Mouse (Mus musculus): Measurements from ENCODE around the gene Hectd1. TPM values are rescaled to one million over a fixed set of nuclear protein-coding genes. Genes with fewer than 3 reads are reported as not detected.

Hectd1 gene
- polyA plus RNA-seq, 1 experiment from 2014 or later = 28.1 TPM

DNA sequence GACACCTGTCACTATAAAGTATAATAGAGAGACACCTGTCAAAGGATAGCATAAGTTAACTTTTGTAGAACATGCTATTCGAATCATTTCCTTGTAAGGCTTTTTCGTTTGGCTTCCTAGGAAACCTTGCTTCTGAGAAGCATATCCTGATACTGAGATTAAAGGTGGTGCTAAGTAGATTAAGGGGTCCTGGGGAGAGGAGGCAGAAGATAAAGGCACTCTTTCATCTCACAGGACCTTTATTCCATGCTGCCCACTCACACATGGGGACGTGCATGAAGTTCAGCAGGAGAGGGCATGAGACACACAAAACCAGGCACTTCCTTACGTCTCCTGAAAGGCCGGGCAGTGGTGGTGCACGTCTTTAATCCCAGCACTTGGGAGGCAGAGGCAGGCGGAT is 26.1 kb upstream of the Hectd1 start:
- H3K27ac ChIP-seq = no peak overlapping the region
- 80% methylated on average over 7 of the region's 7 CpGs for WGBS
- DNase-seq (ENCODE audit: low spot score) = no peak
- H3K9me3 ChIP-seq = no peaks in the 10 kb centered on the region
- H3K4me3 ChIP-seq = no peak overlapping the region
- H3K4me1 ChIP-seq (replicated peaks) = no peaks in the 10 kb centered on the region
- H3K36me3 ChIP-seq = no peaks in the 10 kb centered on the region
- H3K27me3 ChIP-seq (ENCODE audit: insufficient read depth, poor library complexity, severe bottlenecking) = no peaks in the 10 kb centered on the region

GRCm38 (mm10) chr12:51851617-51852016 is 22.3 kb upstream of the Hectd1 start:
- WGBS = 92% methylated on average over 4 of the region's 4 CpGs
- no peak for DNase-seq (ENCODE audit: low spot score)

GRCm38 (mm10) chr12:51851155-51851554 is 21.8 kb upstream of the Hectd1 start:
- Histone ChIP-seq H3K27ac (no peak overlapping the region), H3K27me3 (ENCODE audit: insufficient read depth, poor library complexity, severe bottlenecking) (no peaks in the 10 kb centered on the region), H3K36me3 (no peaks in the 10 kb centered on the region), H3K4me1 (replicated peaks) (no peaks in the 10 kb centered on the region), H3K9me3 (no peaks in the 10 kb centered on the region), H3K4me3 (no peak overlapping the region)
- 87% methylated on average over 3 of the region's 3 CpGs for WGBS
- DNase-seq (ENCODE audit: low spot score) = no peak

More at GRCm38 (mm10) chr12:51851617-51852016, 22.3 kb upstream of the Hectd1 start:
- Histone ChIP-seq H3K36me3 (no peaks in the 10 kb centered on the region), H3K9me3 (no peaks in the 10 kb centered on the region), H3K4me1 (replicated peaks) (no peaks in the 10 kb centered on the region), H3K27me3 (ENCODE audit: insufficient read depth, poor library complexity, severe bottlenecking) (no peaks in the 10 kb centered on the region), H3K27ac (no peak overlapping the region), H3K4me3 (no peak overlapping the region)

GRCm38 (mm10) chr12:51850339-51850738 is 21.0 kb upstream of the Hectd1 start:
- Histone ChIP-seq H3K27ac (no peak overlapping the region), H3K4me1 (replicated peaks) (no peaks in the 10 kb centered on the region; the same call in 1 of the 2 replicates), H3K27me3 (ENCODE audit: insufficient read depth, poor library complexity, severe bottlenecking) (no peaks in the 10 kb centered on the region), H3K36me3 (no peaks in the 10 kb centered on the region), H3K9me3 (no peaks in the 10 kb centered on the region), H3K4me3 (no peak overlapping the region)
- no peak for DNase-seq (ENCODE audit: low spot score)
- WGBS = 87% methylated on average over 4 of the region's 4 CpGs

DNA sequence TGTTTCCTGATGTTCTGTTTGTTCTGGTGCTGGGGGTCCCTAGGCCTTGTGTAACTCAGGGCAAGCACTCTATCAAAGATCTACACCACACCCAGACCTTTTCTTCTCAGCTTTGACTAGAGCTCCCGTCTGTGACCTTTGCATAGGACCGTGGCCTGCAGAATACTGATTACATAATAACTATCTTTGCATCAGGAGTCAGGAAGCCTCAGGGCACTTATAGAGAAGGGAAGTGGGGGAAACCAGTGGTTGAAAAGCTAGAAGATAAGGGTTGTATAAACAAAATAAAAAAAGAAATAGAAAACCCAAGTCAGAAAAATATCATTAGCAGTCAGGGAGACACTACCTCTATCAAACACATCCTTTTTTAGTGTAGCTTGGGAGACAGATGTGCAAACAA is 20.6 kb upstream of the Hectd1 start:
- DNase-seq (ENCODE audit: low spot score) = no peak
- no peaks in the 10 kb centered on the region for H3K27me3 ChIP-seq (ENCODE audit: insufficient read depth, poor library complexity, severe bottlenecking)
- H3K36me3 ChIP-seq = no peaks in the 10 kb centered on the region
- no peaks in the 10 kb centered on the region; the same call in 1 of the 2 replicates for H3K4me1 ChIP-seq (replicated peaks)
- H3K9me3 ChIP-seq = no peaks in the 10 kb centered on the region
- H3K4me3 ChIP-seq = no peak overlapping the region
- H3K27ac ChIP-seq = no peak overlapping the region
- 94% methylated on average over 2 of the region's 2 CpGs for WGBS

- Histone ChIP-seq H3K27me3 (ENCODE audit: insufficient read depth, poor library complexity, severe bottlenecking) (0 out of 2 replicates have a peak, but pooled peaks cover 7% of the 10 kb centered on the region), H3K27ac (no peak overlapping the region), H3K4me3 (no peak overlapping the region), H3K4me1 (replicated peaks) (peaks cover 16% of the 10 kb centered on the region), H3K36me3 (no peaks in the 10 kb centered on the region), H3K9me3 (no peaks in the 10 kb centered on the region)
- no peak for DNase-seq (ENCODE audit: low spot score)
- 88% methylated on average over 9 of the region's 9 CpGs for WGBS
These were observed 18.8 kb upstream of the Hectd1 start for GRCm38 (mm10) chr12:51847953-51848680.

DNA sequence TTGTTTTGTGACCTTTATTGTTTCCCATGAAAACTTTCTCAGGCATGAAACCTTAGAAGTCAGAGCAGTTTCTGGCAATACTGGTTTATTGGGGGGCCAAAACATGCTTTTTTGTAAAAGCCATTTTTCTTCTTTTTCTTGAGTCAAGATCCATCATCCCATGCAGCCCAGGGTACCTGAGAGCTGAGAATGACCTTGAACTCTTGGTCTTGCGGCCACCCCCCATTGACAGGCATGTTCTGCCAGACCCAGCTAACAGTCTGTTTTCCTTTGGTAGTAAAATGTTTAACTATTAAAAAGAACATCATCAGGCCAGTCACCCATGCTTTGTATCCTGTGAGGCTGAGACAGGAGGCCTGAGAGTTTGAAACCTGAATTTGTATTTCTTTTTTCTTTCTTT is 15.9 kb upstream of the Hectd1 start:
- WGBS = 20% methylated on average over 1 of the region's 1 CpGs
- H3K27me3 ChIP-seq (ENCODE audit: insufficient read depth, poor library complexity, severe bottlenecking) = 0 out of 2 replicates have a peak, but pooled peaks cover 8% of the 10 kb centered on the region
- H3K36me3 ChIP-seq = no peaks in the 10 kb centered on the region
- H3K9me3 ChIP-seq = no peaks in the 10 kb centered on the region
- peak overlapping the region; percentile 67 for H3K4me3 ChIP-seq
- no peak for DNase-seq (ENCODE audit: low spot score)
- H3K27ac ChIP-seq = peak overlapping the region; percentile 87; the same call in 1 of the 2 replicates
- H3K4me1 ChIP-seq (replicated peaks) = peaks cover 16% of the 10 kb centered on the region

GRCm38 (mm10) chr12:51844771-51845256 is 15.5 kb upstream of the Hectd1 start:
- peak; percentile 86 for DNase-seq (ENCODE audit: low spot score)
- under 1% methylated on average over 17 of the region's 17 CpGs for WGBS
- 0 out of 2 replicates have a peak, but pooled peaks cover 8% of the 10 kb centered on the region for H3K27me3 ChIP-seq (ENCODE audit: insufficient read depth, poor library complexity, severe bottlenecking)
- no peaks in the 10 kb centered on the region for H3K36me3 ChIP-seq
- H3K9me3 ChIP-seq = no peaks in the 10 kb centered on the region
- H3K27ac ChIP-seq = peak overlapping the region; percentile 87
- H3K4me1 ChIP-seq (replicated peaks) = peaks cover 16% of the 10 kb centered on the region
- peak overlapping the region; percentile 67 for H3K4me3 ChIP-seq

GRCm38 (mm10) chr12:51843576-51844520 is 14.5 kb upstream of the Hectd1 start:
- DNase-seq (ENCODE audit: low spot score) = no peak
- peak overlapping the region; percentile 87 for H3K27ac ChIP-seq
- WGBS = 43% methylated on average over 15 of the region's 15 CpGs

GRCm38 (mm10) chr12:51842081-51842864 is 12.9 kb upstream of the Hectd1 start:
- DNase-seq (ENCODE audit: low spot score) = no peak
- no peaks in the 10 kb centered on the region for H3K9me3 ChIP-seq
- H3K4me1 ChIP-seq (replicated peaks) = peaks cover 16% of the 10 kb centered on the region
- 68% methylated on average over 6 of the region's 6 CpGs for WGBS
- 0 out of 2 replicates have a peak, but pooled peaks cover 8% of the 10 kb centered on the region for H3K27me3 ChIP-seq (ENCODE audit: insufficient read depth, poor library complexity, severe bottlenecking)
- no peak overlapping the region for H3K4me3 ChIP-seq
- no peak overlapping the region for H3K27ac ChIP-seq
- no peaks in the 10 kb centered on the region for H3K36me3 ChIP-seq

More at GRCm38 (mm10) chr12:51843576-51844520, 14.5 kb upstream of the Hectd1 start:
- no peaks in the 10 kb centered on the region for H3K36me3 ChIP-seq
- peak overlapping the region; percentile 67 for H3K4me3 ChIP-seq
- no peaks in the 10 kb centered on the region for H3K9me3 ChIP-seq
- H3K27me3 ChIP-seq (ENCODE audit: insufficient read depth, poor library complexity, severe bottlenecking) = 0 out of 2 replicates have a peak, but pooled peaks cover 8% of the 10 kb centered on the region
- peaks cover 16% of the 10 kb centered on the region for H3K4me1 ChIP-seq (replicated peaks)

DNA sequence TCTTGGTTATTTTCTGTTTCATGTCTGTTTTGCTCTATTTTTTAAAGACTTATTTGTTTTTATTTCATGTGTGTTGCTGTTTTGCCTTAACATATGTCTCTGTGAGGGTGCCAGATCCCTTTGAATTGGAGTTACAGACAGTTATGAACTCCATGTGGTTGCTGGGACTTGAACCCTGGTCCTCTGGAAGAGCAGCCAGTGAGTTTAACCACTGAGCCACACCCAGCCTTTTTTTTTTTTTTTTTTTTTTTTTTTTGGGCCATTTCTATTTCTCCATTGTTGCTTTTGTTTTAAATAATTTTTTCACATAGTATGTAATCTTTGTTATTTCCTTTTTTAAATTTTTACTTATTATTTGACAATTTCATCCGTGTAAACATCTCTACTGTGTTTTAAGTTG is 10.5 kb upstream of the Hectd1 start:
- WGBS = 89% methylated on average over 1 of the region's 1 CpGs
- Histone ChIP-seq H3K36me3 (no peaks in the 10 kb centered on the region), H3K27ac (no peak overlapping the region), H3K9me3 (no peaks in the 10 kb centered on the region), H3K4me3 (no peak overlapping the region), H3K4me1 (replicated peaks) (peaks cover 16% of the 10 kb centered on the region), H3K27me3 (ENCODE audit: insufficient read depth, poor library complexity, severe bottlenecking) (0 out of 2 replicates have a peak, but pooled peaks cover 8% of the 10 kb centered on the region)
- no peak for DNase-seq (ENCODE audit: low spot score)

GRCm38 (mm10) chr12:51835219-51835618 is 5.9 kb upstream of the Hectd1 start:
- WGBS = 69% methylated on average over 3 of the region's 3 CpGs
- Histone ChIP-seq H3K27me3 (ENCODE audit: insufficient read depth, poor library complexity, severe bottlenecking) (peaks cover 13% of the 10 kb centered on the region), H3K4me1 (replicated peaks) (peaks cover 7% of the 10 kb centered on the region), H3K36me3 (no peaks in the 10 kb centered on the region), H3K9me3 (no peaks in the 10 kb centered on the region), H3K4me3 (no peak overlapping the region), H3K27ac (no peak overlapping the region)
- DNase-seq (ENCODE audit: low spot score) = no peak

All from hindbrain, embryonic 10.5 days (tissue).